Mouse (Mus musculus) heart, embryonic 13.5 days (tissue): ENCODE results near the gene Tdp1. TPM values are rescaled to one million over a fixed set of nuclear protein-coding genes. Genes with fewer than 3 reads are reported as not detected.

Experiments
- ATAC-seq: fragments of 200-750 bp; cut with Nextera tagmentation; 2 replicates; pipeline ENCODE4 v1.8.0; 2017; ENCODE audit warnings: moderate TSS enrichment; ENCODE audit not compliant: insufficient number of reproducible peaks, low FRiP score, low TSS enrichment; ENCODE audit errors: extremely low read depth
- H3K27ac ChIP-seq: fragments of 300-500 bp; sonication (generic); replicated peaks from 2 replicates; pipeline ENCODE4 v1.5.1; 2015; ENCODE audit warnings: moderate library complexity, mild to moderate bottlenecking, inconsistent platforms
- H3K27me3 ChIP-seq: fragments of 300-500 bp; sonication (generic); replicated peaks from 2 replicates; pipeline ENCODE4 v1.6.1; 2015; ENCODE audit warnings: mild to moderate bottlenecking, inconsistent platforms
- H3K36me3 ChIP-seq: fragments of 300-500 bp; sonication (generic); 2 replicates; pipeline ENCODE4 v1.6.1; 2015; ENCODE audit warnings: mild to moderate bottlenecking, inconsistent platforms
- H3K4me1 ChIP-seq: fragments of 300-500 bp; sonication (generic); 2 replicates; pipeline ENCODE4 v1.6.1; 2015; ENCODE audit warnings: inconsistent platforms
- H3K4me2 ChIP-seq: fragments of 300-500 bp; sonication (generic); 2 replicates; pipeline ENCODE4 v1.6.1; 2015; ENCODE audit warnings: inconsistent platforms, mild to moderate bottlenecking, moderate library complexity
- H3K4me3 ChIP-seq: fragments of 300-500 bp; sonication (generic); 2 replicates; pipeline ENCODE4 v1.5.1; 2015; ENCODE audit warnings: moderate library complexity, mild to moderate bottlenecking, inconsistent platforms
- H3K9ac ChIP-seq: fragments of 300-500 bp; sonication (generic); 2 replicates; pipeline ENCODE4 v1.6.1; 2015; ENCODE audit warnings: inconsistent platforms, mild to moderate bottlenecking, moderate library complexity
- H3K9me3 ChIP-seq: fragments of 300-500 bp; sonication (generic); 2 replicates; pipeline ENCODE4 v1.6.1; 2016; ENCODE audit warnings: inconsistent platforms
- WGBS: fragments of 180-500 bp; shearing (Covaris S2); methylation state at CpG from one replicate; pipeline ENCODE4 v1.1.7; 2015; ENCODE audit warnings: mixed read lengths; 5-methylcytosine and 5-hydroxymethylcytosine counted together
- polyA plus RNA-seq: library from polyadenylated mRNA; unstranded; fragments of >200 nt; fragmentation: Nextera tagmentation; extraction: Ambion mirVana; gene quantifications from 2 replicates; pipeline ENCODE4 v1.2.1, GENCODE M21; 2015

Gene Tdp1
- polyA plus RNA-seq, 1 experiment from 2014 or later: 30.2 TPM

- 57% methylated on average over 3 of the region's 3 CpGs for WGBS
- Histone ChIP-seq H3K27me3 (no peaks in the 10 kb centered on the region), H3K9me3 (no peaks in the 10 kb centered on the region), H3K27ac (no peak overlapping the region), H3K4me1 (peaks cover 19% of the 10 kb centered on the region), H3K4me3 (no peak overlapping the region), H3K9ac (no peak overlapping the region), H3K4me2 (no peak overlapping the region), H3K36me3 (no peaks in the 10 kb centered on the region)
- ATAC-seq: no peak
Measured at GRCm38 (mm10) chr12:99859391-99860100, 24.8 kb upstream of the Tdp1 start.

- Histone ChIP-seq H3K9ac (no peak overlapping the region), H3K4me3 (no peak overlapping the region), H3K27me3 (no peaks in the 10 kb centered on the region), H3K4me1 (peaks cover 26% of the 10 kb centered on the region), H3K9me3 (no peaks in the 10 kb centered on the region), H3K36me3 (no peaks in the 10 kb centered on the region), H3K4me2 (no peak overlapping the region), H3K27ac (peak overlapping the region; percentile 52)
- 67% methylated on average over 4 of the region's 4 CpGs for WGBS
- ATAC-seq: no peak
Measured at GRCm38 (mm10) chr12:99860981-99861380, 23.3 kb upstream of the Tdp1 start.

GRCm38 (mm10) chr12:99864613-99865012 lies 19.7 kb upstream of the Tdp1 start:
- no peak overlapping the region for H3K9ac ChIP-seq
- H3K36me3 ChIP-seq: no peaks in the 10 kb centered on the region
- no peaks in the 10 kb centered on the region for H3K9me3 ChIP-seq
- H3K27ac ChIP-seq: no peak overlapping the region
- no peaks in the 10 kb centered on the region for H3K27me3 ChIP-seq
- no peak overlapping the region for H3K4me2 ChIP-seq
- no peak for ATAC-seq
- H3K4me3 ChIP-seq: no peak overlapping the region
- peaks cover 24% of the 10 kb centered on the region for H3K4me1 ChIP-seq

- 74% methylated on average over 1 of the region's 1 CpGs for WGBS
Measured at GRCm38 (mm10) chr12:99868821-99869220, 15.5 kb upstream of the Tdp1 start.

DNA sequence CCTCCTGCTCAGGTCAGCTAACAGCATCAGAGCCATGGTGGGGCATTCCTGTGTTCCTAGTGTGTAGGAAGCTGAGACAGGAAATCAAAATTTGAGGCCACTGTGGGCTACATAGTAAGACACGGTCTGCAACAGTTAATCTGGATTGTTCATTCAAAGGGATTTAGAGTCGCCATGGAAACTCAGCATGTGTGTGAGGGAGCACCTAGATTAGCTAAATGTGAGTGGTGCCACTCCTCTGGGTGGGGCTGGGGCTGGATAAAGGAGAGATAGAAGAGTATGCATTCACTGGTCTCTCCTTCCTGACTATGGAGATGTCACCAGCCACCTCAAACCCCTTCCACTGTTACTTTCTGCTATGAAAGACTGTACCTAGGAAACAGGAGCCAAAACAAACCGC lies 10.9 kb upstream of the Tdp1 start:
- WGBS: 41% methylated on average over 3 of the region's 3 CpGs
- Histone ChIP-seq H3K27me3 (no peaks in the 10 kb centered on the region), H3K4me3 (no peak overlapping the region), H3K4me1 (no peaks in the 10 kb centered on the region), H3K27ac (no peak overlapping the region), H3K9me3 (no peaks in the 10 kb centered on the region), H3K4me2 (no peak overlapping the region), H3K36me3 (0 out of 2 replicates have a peak, but pooled peaks cover 3% of the 10 kb centered on the region), H3K9ac (no peak overlapping the region)
- no peak for ATAC-seq

More at GRCm38 (mm10) chr12:99868821-99869220, 15.5 kb upstream of the Tdp1 start:
- ATAC-seq: no peak
- Histone ChIP-seq H3K4me3 (no peak overlapping the region), H3K9ac (no peak overlapping the region), H3K27ac (no peak overlapping the region), H3K36me3 (no peaks in the 10 kb centered on the region), H3K27me3 (no peaks in the 10 kb centered on the region), H3K4me1 (peaks cover 7% of the 10 kb centered on the region; the same call in 1 of the 2 replicates), H3K4me2 (no peak overlapping the region), H3K9me3 (no peaks in the 10 kb centered on the region)

DNA sequence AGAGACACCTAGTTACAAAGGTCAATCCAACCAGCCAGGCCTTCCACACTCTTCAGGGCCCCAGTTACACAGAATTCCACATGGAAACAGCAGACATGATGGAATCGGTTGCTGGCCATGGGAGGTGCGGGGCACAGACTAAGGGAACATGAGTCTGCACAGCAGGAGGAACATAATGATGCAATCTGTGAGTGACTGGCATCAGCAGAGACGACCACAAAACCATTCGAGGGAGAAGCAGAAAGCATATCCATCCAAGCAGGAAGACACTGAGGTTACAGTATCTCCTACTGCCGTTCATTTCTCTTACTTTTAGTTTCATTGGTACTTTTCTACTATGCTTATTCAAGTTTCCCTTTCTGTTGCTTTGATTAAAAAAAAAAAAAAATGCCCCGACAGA lies 9.7 kb upstream of the Tdp1 start:
- Histone ChIP-seq H3K36me3 (0 out of 2 replicates have a peak, but pooled peaks cover 3% of the 10 kb centered on the region), H3K4me1 (no peaks in the 10 kb centered on the region), H3K4me3 (no peak overlapping the region), H3K4me2 (no peak overlapping the region), H3K27me3 (no peaks in the 10 kb centered on the region), H3K9ac (no peak overlapping the region), H3K9me3 (no peaks in the 10 kb centered on the region), H3K27ac (no peak overlapping the region)
- ATAC-seq: no peak
- WGBS: 78% methylated on average over 6 of the region's 6 CpGs

DNA sequence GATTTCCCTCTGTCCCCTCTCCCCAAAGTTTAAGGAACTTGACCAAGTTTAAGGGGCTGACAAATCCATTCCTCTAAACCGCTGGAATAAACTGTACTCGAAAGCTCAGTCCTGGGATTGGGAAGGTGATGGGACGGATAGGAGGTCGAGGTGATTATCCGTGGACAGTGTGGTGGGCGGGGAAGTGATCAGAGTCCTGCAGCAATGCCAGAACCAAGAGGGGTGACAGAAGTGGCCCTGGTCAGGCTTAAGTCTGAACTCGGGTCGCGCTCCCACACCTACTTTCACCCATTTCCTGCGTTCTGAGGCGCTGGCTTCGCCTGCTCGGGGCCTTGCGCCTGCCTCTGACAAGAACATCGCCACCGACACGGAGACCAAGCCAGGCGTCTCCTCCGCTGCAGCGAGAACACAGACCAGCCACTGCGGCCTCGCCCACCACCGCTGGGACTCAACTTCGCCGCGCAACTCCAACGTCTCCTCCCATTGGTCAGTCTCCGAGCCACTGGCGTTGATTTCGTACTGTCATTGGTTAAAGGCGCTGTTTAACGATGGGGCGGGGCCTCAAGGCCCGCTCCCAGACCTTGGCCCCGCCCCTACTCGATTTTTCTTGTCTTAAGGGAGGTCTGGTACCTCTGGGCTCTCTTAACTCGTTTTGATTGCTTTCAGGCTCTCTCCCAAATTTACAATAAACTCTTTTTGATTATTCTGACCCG lies 1.2 kb upstream of the Tdp1 start:
- peak; percentile 91 for ATAC-seq
- Histone ChIP-seq H3K36me3 (peaks cover 6% of the 10 kb centered on the region; the same call in 1 of the 2 replicates), H3K9ac (peak overlapping the region; percentile 95), H3K27me3 (no peaks in the 10 kb centered on the region), H3K4me2 (peak overlapping the region; percentile 95), H3K27ac (peak overlapping the region; percentile 94), H3K4me1 (peaks cover 24% of the 10 kb centered on the region), H3K9me3 (no peaks in the 10 kb centered on the region), H3K4me3 (peak overlapping the region; percentile 80)
- WGBS: under 1% methylated on average over 38 of the region's 38 CpGs

DNA sequence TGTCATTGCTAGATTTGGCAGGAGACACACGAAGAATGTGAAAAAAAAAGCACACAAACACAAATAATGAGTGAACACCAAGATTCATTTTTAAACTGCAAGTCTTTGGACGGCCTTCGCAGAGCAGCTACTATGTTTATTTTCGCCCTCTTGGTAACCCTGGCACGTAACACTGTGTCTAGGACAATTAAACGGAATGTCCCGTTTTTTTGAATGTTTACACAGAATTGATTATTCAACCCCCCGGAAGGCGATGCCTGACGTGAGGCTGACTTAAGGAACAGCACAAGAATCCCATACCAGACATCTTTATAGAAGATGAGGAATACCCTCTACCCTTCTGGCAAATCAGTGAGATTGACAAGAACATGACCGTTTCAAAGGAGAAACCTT lies 608 bp upstream of the Tdp1 start:
- no peak for ATAC-seq
- Histone ChIP-seq H3K9ac (peak overlapping the region; percentile 95), H3K4me2 (peak overlapping the region; percentile 95), H3K27me3 (no peaks in the 10 kb centered on the region), H3K4me3 (peak overlapping the region; percentile 80), H3K4me1 (peaks cover 24% of the 10 kb centered on the region), H3K27ac (peak overlapping the region; percentile 94), H3K36me3 (peaks cover 6% of the 10 kb centered on the region; the same call in 1 of the 2 replicates), H3K9me3 (no peaks in the 10 kb centered on the region)
- 1% methylated on average over 11 of the region's 11 CpGs for WGBS

DNA sequence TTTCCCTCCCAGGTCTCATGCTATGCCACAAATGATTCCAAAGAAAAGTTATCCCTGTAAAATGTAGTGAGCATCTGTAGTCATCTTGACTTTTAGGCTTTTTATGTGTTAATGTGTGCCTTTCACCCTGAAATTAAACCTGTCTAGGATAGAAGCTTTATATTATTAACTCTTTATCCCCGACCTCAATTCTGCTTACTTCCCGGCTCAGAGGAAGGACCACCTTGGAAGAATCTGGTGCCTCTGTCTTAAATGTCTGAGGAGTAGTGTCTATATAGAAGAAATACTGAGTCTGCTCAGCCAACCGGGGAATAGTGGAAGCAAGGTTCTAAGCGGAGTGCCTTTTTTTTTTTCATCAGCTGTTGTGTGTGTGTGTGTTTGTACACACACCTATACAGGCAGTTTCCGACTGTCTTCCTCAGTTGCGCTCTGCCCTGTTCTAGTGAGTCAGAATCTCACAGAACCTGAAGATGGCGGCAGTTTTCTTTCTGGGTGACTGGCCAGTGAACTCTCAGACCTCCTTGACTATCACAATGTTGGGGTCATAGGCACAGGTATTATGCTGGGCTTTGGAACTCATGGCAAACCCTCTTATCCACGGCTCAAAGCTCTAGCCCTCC lies 1.1 kb downstream of the Tdp1 start:
- H3K4me3 ChIP-seq: peak overlapping the region; percentile 80
- H3K4me2 ChIP-seq: peak overlapping the region; percentile 95
- H3K27me3 ChIP-seq: no peaks in the 10 kb centered on the region
- peaks cover 11% of the 10 kb centered on the region; the same call in 1 of the 2 replicates for H3K36me3 ChIP-seq
- 51% methylated on average over 8 of the region's 8 CpGs for WGBS
- peak overlapping the region; percentile 95 for H3K9ac ChIP-seq
- no peak for ATAC-seq
- H3K4me1 ChIP-seq: peaks cover 24% of the 10 kb centered on the region
- H3K27ac ChIP-seq: no peak overlapping the region
- no peaks in the 10 kb centered on the region for H3K9me3 ChIP-seq

DNA sequence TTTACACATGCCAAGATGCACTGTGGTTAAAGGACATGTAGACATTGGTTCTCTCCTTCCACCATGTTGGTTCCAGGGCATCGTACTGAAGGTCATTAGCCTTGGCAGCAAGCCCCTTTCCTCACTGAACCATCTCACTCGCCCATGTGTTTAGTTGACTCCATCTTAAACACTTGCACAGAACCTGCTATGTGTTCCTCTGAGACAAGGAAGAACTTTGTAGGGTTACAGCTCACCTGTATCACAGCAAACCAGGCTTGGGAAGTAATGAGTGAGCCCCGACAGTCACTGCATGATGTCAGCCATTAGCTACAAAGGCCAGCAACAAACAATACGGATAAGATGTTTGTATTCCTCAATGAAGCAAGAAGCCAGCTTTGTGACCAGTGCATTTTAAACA lies 13.5 kb downstream of the Tdp1 start:
- no peak overlapping the region for H3K4me2 ChIP-seq
- no peak overlapping the region for H3K9ac ChIP-seq
- no peak for ATAC-seq
- 83% methylated on average over 4 of the region's 4 CpGs for WGBS
- H3K36me3 ChIP-seq: peaks cover 77% of the 10 kb centered on the region
- no peak overlapping the region for H3K4me3 ChIP-seq
- H3K4me1 ChIP-seq: peaks cover 13% of the 10 kb centered on the region
- no peaks in the 10 kb centered on the region for H3K27me3 ChIP-seq
- H3K27ac ChIP-seq: no peak overlapping the region
- no peaks in the 10 kb centered on the region for H3K9me3 ChIP-seq

GRCm38 (mm10) chr12:99898248-99898870 lies 14.0 kb downstream of the Tdp1 start:
- H3K9me3 ChIP-seq: no peaks in the 10 kb centered on the region
- no peak overlapping the region for H3K9ac ChIP-seq
- H3K36me3 ChIP-seq: peaks cover 74% of the 10 kb centered on the region
- H3K4me1 ChIP-seq: peaks cover 13% of the 10 kb centered on the region
- H3K4me3 ChIP-seq: no peak overlapping the region
- H3K27ac ChIP-seq: no peak overlapping the region
- no peaks in the 10 kb centered on the region for H3K27me3 ChIP-seq
- no peak overlapping the region for H3K4me2 ChIP-seq
- 83% methylated on average over 16 of the region's 16 CpGs for WGBS
- ATAC-seq: no peak
